Mouse (Mus musculus) myocyte (in vitro differentiated cells): ENCODE results near the gene Popdc2. TPM values are rescaled to one million over a fixed set of nuclear protein-coding genes. Genes with fewer than 3 reads are reported as not detected.
A peak's percentile ranks its signal among the peaks of the same experiment; 100 is the strongest.

Experiments
- H3K27me3 ChIP-seq: one replicate; pipeline ENCODE4 v1.6.1; 2011; ENCODE audit not compliant: control insufficient read depth, insufficient read depth, insufficient read length
- H3K36me3 ChIP-seq: one replicate; pipeline ENCODE4 v1.6.1; 2011; ENCODE audit not compliant: control insufficient read depth, insufficient read depth
- H3K4me2 ChIP-seq: one replicate; pipeline ENCODE4 v1.6.1; 2011; ENCODE audit warnings: low read depth, control low read depth
- H3K4me3 ChIP-seq: one replicate; pipeline ENCODE4 v1.5.1; 2011; ENCODE audit warnings: mild to moderate bottlenecking, control low read depth, moderate library complexity
- H3K79me2 ChIP-seq: one replicate; pipeline ENCODE4 v1.6.1; 2011; ENCODE audit not compliant: control insufficient read depth, insufficient read depth
- H3ac ChIP-seq: one replicate; pipeline ENCODE4 v1.6.1; 2011; ENCODE audit not compliant: control insufficient read depth, insufficient read length
- CEBPB ChIP-seq: IDR thresholded peaks from 2 replicates; pipeline ENCODE4 v1.6.1; 2011; ENCODE audit warnings: mild to moderate bottlenecking, moderate library complexity; ENCODE audit not compliant: poor library complexity, insufficient read depth, severe bottlenecking
- E2F4 ChIP-seq: IDR thresholded peaks from one replicate; pipeline ENCODE4 v1.6.1; 2011; ENCODE audit warnings: mild to moderate bottlenecking, control low read depth, moderate library complexity; ENCODE audit not compliant: insufficient read depth
- MAX ChIP-seq: IDR thresholded peaks from one replicate; pipeline ENCODE4 v1.6.1; 2011; ENCODE audit warnings: low read depth, mild to moderate bottlenecking, control low read depth
- MYOD1 ChIP-seq, 3 experiments: IDR thresholded peaks; one replicate each; pipeline ENCODE4 v1.6.1; 2011; ENCODE audit warnings: control low read depth in 2 of 3, low read depth in 2 of 3, mild to moderate bottlenecking in 2 of 3, moderate library complexity in 1 of 3; ENCODE audit not compliant: insufficient read length in 2 of 3, control insufficient read depth in 1 of 3
- MYOG ChIP-seq, 3 experiments: IDR thresholded peaks; one replicate each; pipeline ENCODE4 v1.6.1; 2011; ENCODE audit warnings: control low read depth in 2 of 3, low read depth in 2 of 3, mild to moderate bottlenecking in 2 of 3; ENCODE audit not compliant: insufficient read length in 2 of 3, control insufficient read depth in 1 of 3, insufficient read depth in 1 of 3
- POLR2A ChIP-seq: IDR thresholded peaks from one replicate; pipeline ENCODE4 v1.6.1; 2011; ENCODE audit warnings: low read depth, mild to moderate bottlenecking, control low read depth, moderate library complexity; ENCODE audit not compliant: insufficient read length
- POLR2AphosphoS2 ChIP-seq: IDR thresholded peaks from one replicate; pipeline ENCODE4 v1.6.1; 2011; ENCODE audit warnings: low read depth, control low read depth; ENCODE audit not compliant: insufficient read length
- REST ChIP-seq: IDR thresholded peaks from one replicate; pipeline ENCODE4 v1.6.1; 2011; ENCODE audit warnings: mild to moderate bottlenecking, control low read depth, moderate library complexity; ENCODE audit not compliant: insufficient read depth, insufficient read length
- SRF ChIP-seq: IDR thresholded peaks from one replicate; pipeline ENCODE4 v1.6.1; 2011; ENCODE audit warnings: low read depth; ENCODE audit not compliant: control insufficient read depth, insufficient read length
- TCF12 ChIP-seq: IDR thresholded peaks from one replicate; pipeline ENCODE4 v1.6.1; 2011; ENCODE audit warnings: mild to moderate bottlenecking, control low read depth; ENCODE audit not compliant: poor library complexity, insufficient read depth, severe bottlenecking
- TCF3 ChIP-seq: IDR thresholded peaks from one replicate; pipeline ENCODE4 v1.6.1; 2011; ENCODE audit warnings: low read depth, control low read depth; ENCODE audit not compliant: insufficient read length
- USF1 ChIP-seq: IDR thresholded peaks from one replicate; pipeline ENCODE4 v1.6.1; 2011; ENCODE audit warnings: low read depth, mild to moderate bottlenecking, control low read depth, moderate library complexity
- polyA plus RNA-seq: library from polyadenylated mRNA; unstranded; fragments of >200 nt; fragmentation: generic; extraction: Trizol; gene quantifications from one replicate; pipeline ENCODE4 v1.2.1, GENCODE M21; 2012; ENCODE audit warnings: missing spikeins

Gene Popdc2
- polyA plus RNA-seq, 1 experiment, result 10.5 TPM

GRCm38 (mm10) chr16:38425374-38425773 lies 63.4 kb downstream of the Popdc2 start:
- Histone ChIP-seq H3ac (no peak overlapping the region), H3K79me2 (no peaks in the 10 kb centered on the region), H3K27me3 (no peaks in the 10 kb centered on the region), H3K4me3 (no peak overlapping the region), H3K36me3 (no peaks in the 10 kb centered on the region), H3K4me2 (peak overlapping the region; percentile 32)
- no peak for TF ChIP-seq MAX
- no peak for TF ChIP-seq TCF3
- no peak for TF ChIP-seq POLR2A
- no peak for TF ChIP-seq USF1
- no peak for TF ChIP-seq E2F4
- no peak for TF ChIP-seq SRF

DNA sequence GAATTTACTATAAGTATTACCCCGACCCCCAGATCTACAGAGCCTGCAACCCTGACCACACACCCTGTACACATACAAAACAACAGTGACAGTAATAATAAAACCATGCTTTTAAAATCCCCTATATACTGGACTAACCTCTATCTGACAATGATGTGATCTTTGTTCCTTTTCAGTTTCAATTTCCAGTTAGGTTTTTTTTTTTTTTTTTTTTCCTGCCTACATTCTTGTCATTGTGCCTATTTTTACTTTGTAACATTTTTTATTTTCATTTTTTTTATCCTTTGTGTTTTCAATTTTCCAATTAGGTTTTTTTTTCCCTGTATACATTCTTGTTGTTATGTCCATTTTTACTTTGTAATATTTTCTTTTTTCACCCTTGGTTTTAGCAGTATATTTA lies 63.8 kb downstream of the Popdc2 start:
- no peak for TF ChIP-seq MAX
- TF ChIP-seq MYOG (IDR thresholded peaks at IDR 0.05; ENCODE audit: control insufficient read depth in 1 of 3, insufficient read depth in 1 of 3, insufficient read length in 2 of 3, low read depth in 2 of 3), result no peak
- TF ChIP-seq POLR2A, result no peak
- no peak for TF ChIP-seq USF1
- TF ChIP-seq E2F4, result no peak
- TF ChIP-seq REST, result no peak
- TF ChIP-seq CEBPB, result no peak
- no peak for TF ChIP-seq TCF12
- TF ChIP-seq TCF3, result no peak
- TF ChIP-seq MYOD1 (IDR thresholded peaks at IDR 0.05; ENCODE audit: control insufficient read depth in 1 of 3, insufficient read length in 2 of 3, low read depth in 2 of 3), result no peak
- TF ChIP-seq SRF, result no peak
- no peak for TF ChIP-seq POLR2AphosphoS2
- Histone ChIP-seq H3ac (no peak overlapping the region), H3K4me3 (no peak overlapping the region), H3K4me2 (peak overlapping the region; percentile 32), H3K36me3 (no peaks in the 10 kb centered on the region), H3K27me3 (no peaks in the 10 kb centered on the region), H3K79me2 (no peaks in the 10 kb centered on the region)

Other genes starting within 250 kb of the Popdc2 start
- gene Nr1i2, start 67.4 kb upstream of the Popdc2 start, polyA plus RNA-seq, result not detected
- gene Maats1, start 20.1 kb upstream of the Popdc2 start, polyA plus RNA-seq, result 1.1 TPM
- gene Cox17, start 15.2 kb upstream of the Popdc2 start, polyA plus RNA-seq, result 653 TPM
- 0.16 TPM for gene Gm21987, start 15.2 kb upstream of the Popdc2 start, polyA plus RNA-seq
- 13.9 TPM for gene Pla1a, start 70.9 kb downstream of the Popdc2 start, polyA plus RNA-seq
- 124 TPM for gene Adprh, start 90.5 kb downstream of the Popdc2 start, polyA plus RNA-seq
- gene Cd80, start 93.4 kb downstream of the Popdc2 start, polyA plus RNA-seq, result 27.1 TPM
- 41.4 TPM for gene Timmdc1, start 160.5 kb downstream of the Popdc2 start, polyA plus RNA-seq
- 25.5 TPM for gene Poglut1, start 188.0 kb downstream of the Popdc2 start, polyA plus RNA-seq
- 36.8 TPM for gene Tmem39a, start 196.5 kb downstream of the Popdc2 start, polyA plus RNA-seq